Mouse (Mus musculus) kidney, adult 9 months (tissue): Measurements from ENCODE around the gene Ampd3.

ENCODE experiments used
- DNase-seq: peaks from one replicate; pipeline ENCODE4 v3.0.0; 2022

Gene Ampd3

GRCm38 (mm10) chr7:110847321-110847720 lies 79.3 kb downstream of the Ampd3 start:
- DNase-seq = no peak

- DNase-seq = no peak
These were observed 80.4 kb downstream of the Ampd3 start for GRCm38 (mm10) chr7:110848371-110848770.

- peak; percentile 8 for DNase-seq
These were observed 83.7 kb downstream of the Ampd3 start for GRCm38 (mm10) chr7:110851541-110852203.

GRCm38 (mm10) chr7:110853611-110854010 lies 85.6 kb downstream of the Ampd3 start:
- DNase-seq = no peak

- no peak for DNase-seq
These were observed 86.5 kb downstream of the Ampd3 start for GRCm38 (mm10) chr7:110854519-110854918.

- DNase-seq = no peak
These were observed 87.0 kb downstream of the Ampd3 start for GRCm38 (mm10) chr7:110854927-110855546.

- DNase-seq = no peak
These were observed 87.6 kb downstream of the Ampd3 start for GRCm38 (mm10) chr7:110855604-110856003.

GRCm38 (mm10) chr7:110860129-110860528 lies 92.1 kb downstream of the Ampd3 start:
- no peak for DNase-seq
